Mouse (Mus musculus): Measurements from ENCODE around the gene Fastkd3. TPM values are rescaled to one million over a fixed set of nuclear protein-coding genes. Genes with fewer than 3 reads are reported as not detected.
A peak's percentile ranks its signal among the peaks of the same experiment; 100 is the strongest.

The Fastkd3 gene
- polyA plus RNA-seq, 1 experiment from 2014 or later, result 28.4 TPM

DNA sequence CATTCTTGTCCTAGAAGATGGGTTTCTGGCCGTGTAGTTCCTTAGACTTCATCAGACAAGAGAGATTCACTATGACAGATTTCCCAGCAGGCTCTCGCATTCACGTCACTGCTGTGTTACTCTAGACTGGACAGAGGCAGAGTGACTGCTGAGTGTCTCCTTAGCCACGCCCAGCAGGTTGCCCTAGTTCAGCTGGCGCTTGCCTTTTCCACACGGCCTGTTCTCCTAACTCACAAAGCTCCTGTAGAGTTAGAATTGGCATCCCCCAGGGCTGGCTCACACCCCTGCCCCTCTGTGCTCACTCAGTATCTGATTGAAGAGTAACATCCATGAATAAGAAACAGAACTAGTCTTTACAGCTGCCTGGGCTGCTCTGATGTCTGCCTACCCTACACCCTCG, 3.4 kb downstream of the Fastkd3 start:
- Histone ChIP-seq H3K4me1 (replicated peaks; ENCODE audit: insufficient read depth, low read length) (peaks cover 7% of the 10 kb centered on the region), H3K9ac (ENCODE audit: low read depth, low read length) (no peak overlapping the region), H3K36me3 (ENCODE audit: insufficient read depth, low read length) (peaks cover 42% of the 10 kb centered on the region), H3K4me3 (replicated peaks; ENCODE audit: low read depth, low read length) (no peak overlapping the region), H3K4me2 (ENCODE audit: low read length) (no peak overlapping the region), H3K9me3 (replicated peaks; ENCODE audit: low read length) (no peaks in the 10 kb centered on the region), H3K27me3 (ENCODE audit: insufficient read depth, low read length) (no peaks in the 10 kb centered on the region), H3K27ac (no peak overlapping the region)
- DNase-seq (ENCODE audit: low spot score) (no peak), ATAC-seq (replicated peaks; ENCODE audit: low FRiP score, low read depth) (no peak)
- TF ChIP-seq CTCF (IDR thresholded peaks at IDR 0.05; ENCODE audit: low read depth), result no peak
- WGBS, result 85% methylated on average over 7 of the region's 7 CpGs

GRCm38 (mm10) chr13:68588352-68588751, 6.3 kb downstream of the Fastkd3 start:
- no peak for DNase-seq (ENCODE audit: low spot score)
- Histone ChIP-seq H3K9ac (ENCODE audit: low read depth, low read length) (no peak overlapping the region), H3K27ac (no peak overlapping the region), H3K4me3 (replicated peaks; ENCODE audit: low read depth, low read length) (no peak overlapping the region), H3K4me2 (ENCODE audit: low read length) (no peak overlapping the region), H3K36me3 (ENCODE audit: insufficient read depth, low read length) (peaks cover 56% of the 10 kb centered on the region), H3K27me3 (ENCODE audit: insufficient read depth, low read length) (no peaks in the 10 kb centered on the region), H3K9me3 (replicated peaks; ENCODE audit: low read length) (no peaks in the 10 kb centered on the region), H3K4me1 (replicated peaks; ENCODE audit: insufficient read depth, low read length) (no peaks in the 10 kb centered on the region)
- no peak for ATAC-seq (replicated peaks; ENCODE audit: low FRiP score, low read depth)
- TF ChIP-seq CTCF (IDR thresholded peaks at IDR 0.05; ENCODE audit: low read depth), result no peak

- Histone ChIP-seq H3K36me3 (ENCODE audit: insufficient read depth, low read length) (peaks cover 27% of the 10 kb centered on the region), H3K4me2 (ENCODE audit: low read length) (no peak overlapping the region), H3K4me1 (replicated peaks; ENCODE audit: insufficient read depth, low read length) (no peaks in the 10 kb centered on the region), H3K9ac (ENCODE audit: low read depth, low read length) (no peak overlapping the region), H3K27me3 (ENCODE audit: insufficient read depth, low read length) (no peaks in the 10 kb centered on the region), H3K9me3 (replicated peaks; ENCODE audit: low read length) (no peaks in the 10 kb centered on the region), H3K4me3 (replicated peaks; ENCODE audit: low read depth, low read length) (no peak overlapping the region), H3K27ac (no peak overlapping the region)
- ATAC-seq (replicated peaks; ENCODE audit: low FRiP score, low read depth), result no peak
- WGBS, result 88% methylated on average over 1 of the region's 1 CpGs
- TF ChIP-seq CTCF (IDR thresholded peaks at IDR 0.05; ENCODE audit: low read depth), result peak; percentile 59
- peak; percentile 52 for DNase-seq (ENCODE audit: low spot score)
Observed at GRCm38 (mm10) chr13:68593797-68594196, 11.8 kb downstream of the Fastkd3 start.

DNA sequence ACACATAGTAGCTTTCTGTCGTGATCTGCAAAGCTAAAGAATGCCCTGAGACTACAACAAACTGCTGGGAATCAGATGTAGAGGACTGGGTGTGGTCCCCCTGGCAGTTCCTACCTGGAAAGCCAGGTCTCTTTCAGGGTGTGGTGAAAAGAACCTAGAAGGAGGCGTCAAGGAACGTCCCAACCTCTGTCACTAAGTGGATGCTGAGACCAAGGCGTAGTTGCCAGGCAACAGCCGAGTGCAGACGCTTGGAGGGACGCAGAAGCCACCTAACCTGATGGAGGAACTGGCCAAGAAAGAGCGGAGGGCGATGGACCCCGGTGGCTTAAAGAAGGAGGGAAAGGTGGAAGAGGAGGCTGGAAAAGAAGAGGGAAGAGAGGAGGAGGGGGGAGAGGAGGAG, 15.2 kb downstream of the Fastkd3 start, which contains the start of gene 1700001L19Rik:
1700001L19Rik (plus strand) TSS at position 223 of the 400 bp plus-strand sequence.
- H3K4me3 ChIP-seq (replicated peaks; ENCODE audit: low read depth, low read length), result no peak within 1 kb of the TSS
- TF ChIP-seq CTCF (IDR thresholded peaks at IDR 0.05; ENCODE audit: low read depth), result no peak
- H3K9ac ChIP-seq (ENCODE audit: low read depth, low read length), result no peak within 1 kb of the TSS
- H3K27ac ChIP-seq, result no peak within 1 kb of the TSS
- no peaks in the 10 kb centered on the region for H3K9me3 ChIP-seq (replicated peaks; ENCODE audit: low read length)
- H3K27me3 ChIP-seq (ENCODE audit: insufficient read depth, low read length), result no peaks in the 10 kb centered on the region
- H3K4me2 ChIP-seq (ENCODE audit: low read length), result peak within 1 kb of the TSS; percentile 45
- H3K4me1 ChIP-seq (replicated peaks; ENCODE audit: insufficient read depth, low read length), result no peaks in the 10 kb centered on the region
- H3K36me3 ChIP-seq (ENCODE audit: insufficient read depth, low read length), result no peaks in the 10 kb centered on the region
- DNase-seq (ENCODE audit: low spot score) (no peak), ATAC-seq (replicated peaks; ENCODE audit: low FRiP score, low read depth) (no peak)
- 12% methylated on average over 10 of the region's 10 CpGs for WGBS

GRCm38 (mm10) chr13:68597667-68598066, 15.6 kb downstream of the Fastkd3 start:
- DNase-seq (ENCODE audit: low spot score) (no peak), ATAC-seq (replicated peaks; ENCODE audit: low FRiP score, low read depth) (peak; percentile 73)
- no peaks in the 10 kb centered on the region for H3K36me3 ChIP-seq (ENCODE audit: insufficient read depth, low read length)
- H3K4me3 ChIP-seq (replicated peaks; ENCODE audit: low read depth, low read length), result no peak overlapping the region
- H3K9ac ChIP-seq (ENCODE audit: low read depth, low read length), result no peak overlapping the region
- peak overlapping the region; percentile 45 for H3K4me2 ChIP-seq (ENCODE audit: low read length)
- TF ChIP-seq CTCF (IDR thresholded peaks at IDR 0.05; ENCODE audit: low read depth), result no peak
- 14% methylated on average over 13 of the region's 13 CpGs for WGBS
- no peak overlapping the region for H3K27ac ChIP-seq
- no peaks in the 10 kb centered on the region for H3K27me3 ChIP-seq (ENCODE audit: insufficient read depth, low read length)
- H3K9me3 ChIP-seq (replicated peaks; ENCODE audit: low read length), result no peaks in the 10 kb centered on the region
- no peaks in the 10 kb centered on the region for H3K4me1 ChIP-seq (replicated peaks; ENCODE audit: insufficient read depth, low read length)

DNA sequence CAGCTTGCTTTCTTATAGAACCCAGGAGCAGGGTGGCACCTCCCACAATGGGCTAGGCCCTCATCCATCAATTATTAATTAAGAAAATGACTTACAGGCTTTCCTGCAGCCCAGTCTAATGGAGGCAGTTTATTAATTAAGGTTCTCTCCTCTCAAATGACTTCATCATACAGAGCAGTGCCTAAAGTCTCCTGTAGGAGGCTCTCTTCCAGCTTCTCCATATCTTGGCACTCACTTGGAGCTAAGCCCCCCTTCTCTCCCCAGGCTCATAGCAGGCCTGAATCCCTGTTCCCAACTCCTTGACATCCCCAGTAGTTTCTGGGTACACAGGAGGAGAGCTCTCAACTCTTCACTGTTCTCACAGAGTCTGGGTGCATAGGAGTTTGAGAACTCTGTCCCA, 16.9 kb downstream of the Fastkd3 start:
- Histone ChIP-seq H3K4me1 (replicated peaks; ENCODE audit: insufficient read depth, low read length) (no peaks in the 10 kb centered on the region), H3K27ac (no peak overlapping the region), H3K27me3 (ENCODE audit: insufficient read depth, low read length) (no peaks in the 10 kb centered on the region), H3K36me3 (ENCODE audit: insufficient read depth, low read length) (no peaks in the 10 kb centered on the region), H3K4me2 (ENCODE audit: low read length) (no peak overlapping the region), H3K9ac (ENCODE audit: low read depth, low read length) (no peak overlapping the region), H3K9me3 (replicated peaks; ENCODE audit: low read length) (no peaks in the 10 kb centered on the region), H3K4me3 (replicated peaks; ENCODE audit: low read depth, low read length) (no peak overlapping the region)
- no peak for DNase-seq (ENCODE audit: low spot score)
- TF ChIP-seq CTCF (IDR thresholded peaks at IDR 0.05; ENCODE audit: low read depth), result peak; percentile 34; the same call in 1 of the 2 replicates
- no peak for ATAC-seq (replicated peaks; ENCODE audit: low FRiP score, low read depth)

- H3K27me3 ChIP-seq (ENCODE audit: insufficient read depth, low read length), result no peaks in the 10 kb centered on the region
- DNase-seq (ENCODE audit: low spot score), result peak; percentile 81
- H3K4me1 ChIP-seq (replicated peaks; ENCODE audit: insufficient read depth, low read length), result no peaks in the 10 kb centered on the region
- no peaks in the 10 kb centered on the region for H3K9me3 ChIP-seq (replicated peaks; ENCODE audit: low read length)
- WGBS, result 11% methylated on average over 6 of the region's 6 CpGs
- H3K4me3 ChIP-seq (replicated peaks; ENCODE audit: low read depth, low read length), result no peak overlapping the region
- H3K36me3 ChIP-seq (ENCODE audit: insufficient read depth, low read length), result no peaks in the 10 kb centered on the region
- H3K27ac ChIP-seq, result no peak overlapping the region
- no peak overlapping the region for H3K9ac ChIP-seq (ENCODE audit: low read depth, low read length)
- no peak for ATAC-seq (replicated peaks; ENCODE audit: low FRiP score, low read depth)
- no peak overlapping the region for H3K4me2 ChIP-seq (ENCODE audit: low read length)
- peak; percentile 72 for TF ChIP-seq CTCF (IDR thresholded peaks at IDR 0.05; ENCODE audit: low read depth)
Observed at GRCm38 (mm10) chr13:68601184-68601583, 19.1 kb downstream of the Fastkd3 start.

Data from kidney, postnatal 0 days (tissue).